In genomic region chr9:65551035-65551434, GRCm38 (mm10) we compare ENCODE assay signal across 8 mouse cellular contexts. TPM values are rescaled to one million over a fixed set of nuclear protein-coding genes. Genes with fewer than 3 reads are reported as not detected.
DNase-seq lines count a peak whose midpoint lies in the region; ATAC-seq lines count a peak whose summit lies in the region.

No protein-coding gene starts in this region.

- DNase-seq in CD8-positive naive resting alpha-beta T cell, adult 2 months (ENCODE audit: low read depth in 2 of 2, low spot score in 2 of 2) = peak; percentile 47 to 68
- DNase-seq in adrenal gland, adult 8-10 months = peak; percentile 74
- peak; percentile 55 to 80 for DNase-seq in gastrocnemius, postnatal 4 days (ENCODE audit: low spot score in 2 of 2)
- DNase-seq in kidney, adult 18-20 months = peak; percentile 48
- peak; percentile 44 to 51 for DNase-seq in spleen, postnatal 14 days (ENCODE audit: low spot score in 2 of 2)
- DNase-seq in frontal cortex, adult 2 months (ENCODE audit: extremely low spot score in 1 of 2, low spot score in 1 of 2) = no peak
- no peak for DNase-seq in left cerebral cortex, adult 9 months (ENCODE audit: low spot score in 2 of 2)

- H3K9me3 ChIP-seq in lung, embryonic 16.5 days (ENCODE audit: control insufficient read depth, low read length) = no peaks in the 10 kb centered on the region

- no peaks in the 10 kb centered on the region for H3K27me3 ChIP-seq in lung, embryonic 16.5 days (ENCODE audit: control insufficient read depth, insufficient read depth, low read depth, low read length)

- H3K9ac ChIP-seq in lung, embryonic 16.5 days (ENCODE audit: low read length) = peak overlapping the region; percentile 47

- WGBS in lung, embryonic 16.5 days = 15% methylated on average over 5 of the region's 5 CpGs

- H3K36me3 ChIP-seq in lung, embryonic 16.5 days (ENCODE audit: control insufficient read depth, insufficient read depth, low read length) = peaks cover 4% of the 10 kb centered on the region

- peak overlapping the region; percentile 98 for H3K27ac ChIP-seq in lung, embryonic 16.5 days (ENCODE audit: low read length)

- H3K4me3 ChIP-seq in lung, embryonic 16.5 days (ENCODE audit: low read length) = no peak overlapping the region

- H3K4me1 ChIP-seq in lung, embryonic 16.5 days (replicated peaks; ENCODE audit: control insufficient read depth, insufficient read depth, low read length) = peaks cover 38% of the 10 kb centered on the region

- H3K4me2 ChIP-seq in lung, embryonic 16.5 days (ENCODE audit: low read depth, low read length) = no peak overlapping the region

- peak; percentile 92 for ATAC-seq in lung, embryonic 16.5 days (ENCODE audit: low read depth)

RNA-seq across cellular contexts. Expression of gene Plekho2, which starts 28.8 kb away (rescaled TPM):
- total RNA-seq in adrenal gland, adult 8-10 months (2022) = 10 to 100 TPM; 52.6 to 84.0 (median 64.7) TPM
- 10 to 100 TPM; 23.6 to 26.0 TPM for total RNA-seq in gastrocnemius, postnatal 4 days (2021)
- polyA plus RNA-seq in lung, embryonic 16.5 days (2015; fragmentation: Nextera tagmentation; extraction: Ambion mirVana) = 23.6 and 24.4 TPM in 2 replicates
- polyA plus RNA-seq in frontal cortex, adult 2 months (2012; rRNA removed) = 17.0 and 17.9 TPM in 2 replicates

RNA-seq across cellular contexts. Expression of gene Ankdd1a, which starts 31.0 kb away (rescaled TPM):
- total RNA-seq in adrenal gland, adult 8-10 months (2022) = 1 to 10 TPM; 3.5 to 6.0 (median 5.6) TPM
- total RNA-seq in gastrocnemius, postnatal 4 days (2021) = not detected
- not detected in 2 replicates for polyA plus RNA-seq in lung, embryonic 16.5 days (2015; fragmentation: Nextera tagmentation; extraction: Ambion mirVana)
- 2.3 and 2.4 TPM in 2 replicates for polyA plus RNA-seq in frontal cortex, adult 2 months (2012; rRNA removed)

RNA-seq across cellular contexts. Expression of gene Pif1, which starts 35.9 kb away (rescaled TPM):
- total RNA-seq in adrenal gland, adult 8-10 months (2022) = under 1 TPM in 3 of 4 experiments, not detected in 1; 0.06 to 0.49 (median 0.22) TPM
- total RNA-seq in gastrocnemius, postnatal 4 days (2021) = 1 to 10 TPM; 3.0 TPM
- polyA plus RNA-seq in lung, embryonic 16.5 days (2015; fragmentation: Nextera tagmentation; extraction: Ambion mirVana) = 16.1 and 17.0 TPM in 2 replicates
- 0.24 and 0.36 TPM in 2 replicates for polyA plus RNA-seq in frontal cortex, adult 2 months (2012; rRNA removed)

Comparison
In these comparisons a context has a peak if more than half of its experiments do, and no peak if none do; other contexts are left out.
1. DNase-seq: peak in CD8-positive naive resting alpha-beta T cell, adult 2 months (2 of 2), adrenal gland, adult 8-10 months (single experiment), gastrocnemius, postnatal 4 days (2 of 2), kidney, adult 18-20 months (single experiment) and spleen, postnatal 14 days (2 of 2); none in frontal cortex, adult 2 months (0 of 2) and left cerebral cortex, adult 9 months (0 of 2).
2. RNA of gene Ankdd1a, which starts 31.0 kb away (total RNA-seq): 3.5 to 6.0 TPM in adrenal gland, adult 8-10 months; not detected in gastrocnemius, postnatal 4 days; every median in the first group is over 4 times any median in the second.